Mouse (Mus musculus): ENCODE measurements at regions not wholly inside any gene's neighbourhood (a gene's known extent, or its start where the extent isn't known, plus 50 kb on each side); places are given as distances from the start of the nearest gene placed in this dataset.

DNA sequence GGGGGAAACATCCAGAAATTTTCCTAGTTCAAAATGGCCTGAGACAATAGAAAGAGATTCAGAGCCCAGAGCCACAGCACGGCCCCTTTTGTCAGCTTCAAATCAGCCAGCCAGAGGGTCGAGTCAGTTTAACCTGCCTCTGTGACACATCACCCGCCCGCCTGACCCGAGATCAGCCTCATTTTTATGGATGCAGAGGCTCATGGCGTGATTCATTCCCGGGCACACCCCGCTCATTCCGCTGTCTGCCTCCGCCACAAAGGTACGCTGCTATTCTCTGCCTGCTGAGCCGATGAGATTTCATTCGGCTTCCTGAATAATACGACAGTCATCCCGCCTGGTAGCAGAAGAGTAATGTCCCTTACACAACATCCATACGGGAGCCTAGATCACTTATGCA lies 132.9 kb upstream of the Pmfbp1 start:
- Histone ChIP-seq H3K36me3 (replicated peaks; ENCODE audit: control insufficient read depth, insufficient read depth, low read depth, low read length) (no peaks in the 10 kb centered on the region), H3K4me1 (ENCODE audit: control insufficient read depth, insufficient read depth, low read length) (peaks cover 5% of the 10 kb centered on the region; the same call in 1 of the 2 replicates), H3K4me2 (ENCODE audit: low read depth, low read length) (peak overlapping the region; percentile 36), H3K4me3 (ENCODE audit: low read depth, low read length) (0 out of 2 replicates have a peak overlapping the region, but pooled peaks have one; percentile 19), H3K9ac (replicated peaks; ENCODE audit: low read length) (peak overlapping the region; percentile 37), H3K9me3 (replicated peaks; ENCODE audit: control insufficient read depth, low read length) (no peaks in the 10 kb centered on the region), H3K27ac (replicated peaks; ENCODE audit: low read depth, low read length) (no peak overlapping the region), H3K27me3 (ENCODE audit: control insufficient read depth, insufficient read depth, low read length) (no peaks in the 10 kb centered on the region)
- ATAC-seq (replicated peaks; ENCODE audit: insufficient number of reproducible peaks, low FRiP score, low TSS enrichment, low read depth) (0 out of 2 replicates have a peak, but pooled peaks have one; percentile 58), DNase-seq (ENCODE audit: low spot score) (peak; percentile 53)
- WGBS, result 18% methylated on average over 16 of the region's 16 CpGs

DNA sequence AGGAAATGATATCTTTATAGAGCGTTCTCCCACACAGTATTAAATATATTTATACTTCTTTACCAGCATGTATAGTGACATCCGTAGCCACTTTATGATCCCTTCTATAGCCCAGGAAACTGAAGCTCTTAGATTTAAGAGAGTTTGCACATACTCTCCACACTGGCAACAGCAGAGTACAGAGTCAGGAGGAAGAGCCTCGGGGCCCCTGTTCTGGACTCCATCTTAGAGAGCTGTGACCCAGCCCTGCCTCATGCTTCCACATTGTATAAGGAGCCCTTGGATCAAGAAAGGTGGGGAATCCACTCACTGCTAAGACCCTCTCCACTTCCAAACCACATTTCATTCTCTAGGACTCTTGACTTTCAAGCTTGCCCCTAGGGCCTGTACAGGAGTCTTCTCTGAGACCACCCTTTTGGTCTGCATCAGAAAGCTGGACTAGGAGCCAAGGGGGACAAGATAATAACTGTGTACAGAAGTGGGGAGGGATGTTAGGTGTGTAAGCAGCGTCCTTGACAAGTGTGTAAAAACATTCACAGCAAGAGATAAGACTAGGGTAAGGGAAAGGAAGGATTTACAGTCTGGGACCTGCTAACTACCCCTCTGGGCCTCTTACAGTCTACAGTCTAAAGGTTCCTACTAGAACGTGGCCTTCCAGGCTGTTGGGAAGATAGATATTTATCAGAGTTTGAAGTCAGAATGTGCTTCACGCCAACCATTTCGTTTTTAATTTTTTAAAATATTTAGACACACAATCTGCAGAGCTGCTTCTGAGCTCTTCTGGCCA lies 132.1 kb upstream of the Pmfbp1 start:
- DNase-seq (ENCODE audit: low spot score) (no peak), ATAC-seq (replicated peaks; ENCODE audit: insufficient number of reproducible peaks, low FRiP score, low TSS enrichment, low read depth) (no peak)
- no peak overlapping the region for H3K27ac ChIP-seq (replicated peaks; ENCODE audit: low read depth, low read length)
- no peak overlapping the region for H3K9ac ChIP-seq (replicated peaks; ENCODE audit: low read length)
- no peak overlapping the region for H3K4me2 ChIP-seq (ENCODE audit: low read depth, low read length)
- H3K27me3 ChIP-seq (ENCODE audit: control insufficient read depth, insufficient read depth, low read length), result no peaks in the 10 kb centered on the region
- H3K9me3 ChIP-seq (replicated peaks; ENCODE audit: control insufficient read depth, low read length), result no peaks in the 10 kb centered on the region
- no peak overlapping the region for H3K4me3 ChIP-seq (ENCODE audit: low read depth, low read length)
- no peaks in the 10 kb centered on the region for H3K36me3 ChIP-seq (replicated peaks; ENCODE audit: control insufficient read depth, insufficient read depth, low read depth, low read length)
- peaks cover 5% of the 10 kb centered on the region; the same call in 1 of the 2 replicates for H3K4me1 ChIP-seq (ENCODE audit: control insufficient read depth, insufficient read depth, low read length)
- WGBS, result 83% methylated on average over 7 of the region's 7 CpGs

DNA sequence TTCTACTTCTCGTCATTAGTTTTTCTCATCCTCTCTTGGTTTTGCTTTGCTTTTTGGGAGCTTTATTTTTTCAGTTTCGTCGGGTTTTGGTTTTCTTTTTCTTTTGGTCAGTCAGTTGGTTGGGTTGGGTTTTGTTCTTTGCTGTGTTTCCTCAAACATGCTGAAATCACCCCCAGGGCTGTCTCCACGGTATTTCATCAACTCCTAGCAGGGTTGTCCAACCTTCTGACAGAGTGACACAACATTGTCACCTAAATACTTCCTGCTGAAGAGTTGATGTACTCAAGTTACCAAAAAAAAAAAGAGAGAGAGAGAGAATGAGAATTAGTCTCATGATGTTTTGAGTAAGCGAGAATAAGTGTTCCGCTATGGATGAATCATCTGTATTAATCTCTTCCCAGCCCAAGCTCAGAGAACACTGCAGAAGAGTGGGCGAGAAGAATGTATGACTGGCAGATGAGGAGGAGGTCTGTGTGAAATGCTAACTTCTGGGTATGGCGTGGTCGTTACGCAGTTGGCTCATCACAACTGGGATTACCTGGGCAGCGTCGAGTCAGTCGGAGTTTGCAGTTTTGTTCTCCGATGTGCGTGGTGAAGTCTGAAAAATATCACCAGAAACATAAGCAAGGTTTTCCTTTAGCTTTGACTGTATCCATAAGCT lies 130.5 kb upstream of the Pmfbp1 start:
- DNase-seq (ENCODE audit: low spot score) (no peak), ATAC-seq (replicated peaks; ENCODE audit: insufficient number of reproducible peaks, low FRiP score, low TSS enrichment, low read depth) (no peak)
- Histone ChIP-seq H3K27me3 (ENCODE audit: control insufficient read depth, insufficient read depth, low read length) (no peaks in the 10 kb centered on the region), H3K36me3 (replicated peaks; ENCODE audit: control insufficient read depth, insufficient read depth, low read depth, low read length) (no peaks in the 10 kb centered on the region), H3K4me1 (ENCODE audit: control insufficient read depth, insufficient read depth, low read length) (peaks cover 5% of the 10 kb centered on the region; the same call in 1 of the 2 replicates), H3K9me3 (replicated peaks; ENCODE audit: control insufficient read depth, low read length) (no peaks in the 10 kb centered on the region), H3K27ac (replicated peaks; ENCODE audit: low read depth, low read length) (no peak overlapping the region), H3K4me3 (ENCODE audit: low read depth, low read length) (no peak overlapping the region), H3K9ac (replicated peaks; ENCODE audit: low read length) (no peak overlapping the region), H3K4me2 (ENCODE audit: low read depth, low read length) (no peak overlapping the region)
- 89% methylated on average over 15 of the region's 15 CpGs for WGBS

DNA sequence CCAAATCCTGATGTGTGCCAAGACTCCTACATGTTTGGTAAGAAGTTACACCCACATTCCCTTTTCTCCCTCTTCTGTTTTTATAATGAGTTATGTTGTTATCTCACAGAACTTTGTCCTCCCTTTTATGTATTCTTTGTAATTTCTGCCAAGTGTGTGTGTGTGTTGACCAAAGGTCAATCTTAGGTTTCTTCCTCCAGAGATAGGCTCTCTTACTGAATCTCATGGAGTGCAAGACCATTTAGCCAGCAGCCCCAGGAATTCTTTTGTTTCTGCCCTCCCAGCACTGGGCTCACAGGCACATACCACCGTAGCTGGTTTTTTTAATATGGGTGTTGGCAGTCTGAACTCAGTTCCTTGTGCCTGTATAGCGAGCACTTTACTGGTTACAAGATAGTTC lies 119.8 kb upstream of the Pmfbp1 start:
- Histone ChIP-seq H3K9ac (replicated peaks; ENCODE audit: low read length) (no peak overlapping the region), H3K27me3 (ENCODE audit: control insufficient read depth, insufficient read depth, low read length) (no peaks in the 10 kb centered on the region), H3K4me3 (ENCODE audit: low read depth, low read length) (no peak overlapping the region), H3K36me3 (replicated peaks; ENCODE audit: control insufficient read depth, insufficient read depth, low read depth, low read length) (no peaks in the 10 kb centered on the region), H3K9me3 (replicated peaks; ENCODE audit: control insufficient read depth, low read length) (no peaks in the 10 kb centered on the region), H3K4me2 (ENCODE audit: low read depth, low read length) (no peak overlapping the region), H3K4me1 (ENCODE audit: control insufficient read depth, insufficient read depth, low read length) (no peaks in the 10 kb centered on the region), H3K27ac (replicated peaks; ENCODE audit: low read depth, low read length) (no peak overlapping the region)
- ATAC-seq (replicated peaks; ENCODE audit: insufficient number of reproducible peaks, low FRiP score, low TSS enrichment, low read depth), result no peak
- 78% methylated on average over 2 of the region's 2 CpGs for WGBS
- no peak for DNase-seq (ENCODE audit: low spot score)

DNA sequence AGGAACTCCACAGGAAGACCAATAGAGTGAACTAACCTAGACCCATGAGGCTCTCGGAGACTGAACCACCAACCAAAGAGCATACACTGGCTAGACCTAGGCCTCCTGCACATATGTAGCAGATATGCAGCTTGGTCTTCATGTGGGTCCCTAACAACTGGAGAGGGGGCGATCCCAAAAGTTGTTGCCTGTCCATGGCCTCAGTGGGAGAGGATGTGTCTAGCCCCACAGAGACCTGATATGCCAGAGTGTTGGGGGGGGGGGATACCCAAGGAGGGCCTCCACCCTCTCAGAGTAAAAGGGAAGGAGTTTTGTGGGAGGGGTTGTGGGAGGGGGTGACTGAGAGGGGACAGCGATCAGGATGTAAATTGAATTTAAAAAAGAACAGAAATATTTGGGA lies 108.9 kb upstream of the Pmfbp1 start:
- ATAC-seq (replicated peaks; ENCODE audit: insufficient number of reproducible peaks, low FRiP score, low TSS enrichment, low read depth) (no peak), DNase-seq (ENCODE audit: low spot score) (no peak)
- H3K4me1 ChIP-seq (ENCODE audit: control insufficient read depth, insufficient read depth, low read length), result no peaks in the 10 kb centered on the region
- no peaks in the 10 kb centered on the region for H3K36me3 ChIP-seq (replicated peaks; ENCODE audit: control insufficient read depth, insufficient read depth, low read depth, low read length)
- H3K27ac ChIP-seq (replicated peaks; ENCODE audit: low read depth, low read length), result no peak overlapping the region
- H3K9ac ChIP-seq (replicated peaks; ENCODE audit: low read length), result no peak overlapping the region
- no peaks in the 10 kb centered on the region for H3K27me3 ChIP-seq (ENCODE audit: control insufficient read depth, insufficient read depth, low read length)
- H3K4me2 ChIP-seq (ENCODE audit: low read depth, low read length), result no peak overlapping the region
- WGBS, result 86% methylated on average over 3 of the region's 3 CpGs
- no peaks in the 10 kb centered on the region for H3K9me3 ChIP-seq (replicated peaks; ENCODE audit: control insufficient read depth, low read length)
- H3K4me3 ChIP-seq (ENCODE audit: low read depth, low read length), result no peak overlapping the region

DNA sequence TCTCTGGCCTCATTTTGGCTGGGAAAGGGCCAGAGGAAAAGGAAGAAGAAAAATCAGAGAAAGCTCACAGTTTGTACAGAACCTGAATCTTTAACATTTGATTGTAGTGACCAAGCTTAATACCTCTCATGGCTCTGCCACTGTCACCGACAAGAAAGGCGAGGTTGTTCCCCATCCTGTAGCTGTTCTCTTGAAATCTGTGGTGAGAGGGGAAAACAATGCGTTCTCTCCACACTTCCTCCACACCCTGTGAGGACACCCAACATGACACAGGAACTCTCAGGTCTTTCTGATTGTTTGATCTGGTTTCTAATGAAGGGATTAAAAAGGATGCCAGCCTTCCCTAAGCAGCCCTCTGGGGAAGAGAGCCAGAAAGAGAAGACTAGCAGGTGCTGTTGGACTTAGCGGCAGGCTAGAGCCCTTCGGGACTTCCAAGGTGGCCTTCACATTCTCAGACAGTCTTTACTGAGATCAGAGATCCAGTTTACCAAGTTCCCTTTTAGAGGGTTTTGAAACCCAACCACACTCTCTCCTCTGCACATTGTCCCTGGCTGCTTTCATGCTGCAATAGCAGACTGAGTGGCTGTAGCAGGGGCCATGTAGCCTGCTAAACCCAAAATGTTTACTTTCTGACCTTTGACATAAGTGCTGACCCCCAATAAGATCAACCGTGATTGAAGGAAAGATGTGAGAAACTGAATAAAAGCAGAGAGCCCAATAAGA lies 98.5 kb upstream of the Pmfbp1 start:
- Histone ChIP-seq H3K9me3 (replicated peaks; ENCODE audit: control insufficient read depth, low read length) (no peaks in the 10 kb centered on the region), H3K36me3 (replicated peaks; ENCODE audit: control insufficient read depth, insufficient read depth, low read depth, low read length) (no peaks in the 10 kb centered on the region), H3K4me1 (ENCODE audit: control insufficient read depth, insufficient read depth, low read length) (no peaks in the 10 kb centered on the region), H3K4me3 (ENCODE audit: low read depth, low read length) (no peak overlapping the region), H3K27ac (replicated peaks; ENCODE audit: low read depth, low read length) (no peak overlapping the region), H3K27me3 (ENCODE audit: control insufficient read depth, insufficient read depth, low read length) (no peaks in the 10 kb centered on the region), H3K9ac (replicated peaks; ENCODE audit: low read length) (no peak overlapping the region), H3K4me2 (ENCODE audit: low read depth, low read length) (no peak overlapping the region)
- no peak for DNase-seq (ENCODE audit: low spot score)
- ATAC-seq (replicated peaks; ENCODE audit: insufficient number of reproducible peaks, low FRiP score, low TSS enrichment, low read depth), result no peak
- WGBS, result 79% methylated on average over 6 of the region's 6 CpGs

DNA sequence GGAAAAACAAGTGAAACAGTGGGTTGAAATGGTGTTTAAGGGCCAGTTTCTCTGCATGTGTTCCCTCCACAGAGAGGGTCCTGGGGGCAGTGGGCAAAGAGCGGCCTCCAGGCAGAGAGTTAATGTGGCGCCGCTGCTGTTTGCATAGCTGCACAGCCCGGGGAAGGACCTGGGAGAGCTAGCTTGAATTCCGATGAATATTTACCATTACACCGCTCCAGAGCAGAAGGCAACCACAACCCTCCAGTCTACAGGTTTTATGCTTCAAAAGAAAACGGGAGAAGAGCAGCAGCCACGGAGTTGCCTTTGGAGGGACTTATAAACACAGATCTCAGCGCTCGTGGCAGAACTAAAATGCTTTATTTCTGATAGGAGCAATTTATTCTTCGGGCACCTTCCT lies 94.2 kb upstream of the Pmfbp1 start:
- no peaks in the 10 kb centered on the region for H3K4me1 ChIP-seq (ENCODE audit: control insufficient read depth, insufficient read depth, low read length)
- WGBS, result 71% methylated on average over 11 of the region's 11 CpGs
- DNase-seq (ENCODE audit: low spot score), result no peak
- no peak overlapping the region for H3K4me3 ChIP-seq (ENCODE audit: low read depth, low read length)
- no peaks in the 10 kb centered on the region for H3K27me3 ChIP-seq (ENCODE audit: control insufficient read depth, insufficient read depth, low read length)
- H3K9me3 ChIP-seq (replicated peaks; ENCODE audit: control insufficient read depth, low read length), result no peaks in the 10 kb centered on the region
- no peak overlapping the region for H3K9ac ChIP-seq (replicated peaks; ENCODE audit: low read length)
- no peak for ATAC-seq (replicated peaks; ENCODE audit: insufficient number of reproducible peaks, low FRiP score, low TSS enrichment, low read depth)
- H3K4me2 ChIP-seq (ENCODE audit: low read depth, low read length), result no peak overlapping the region
- no peak overlapping the region for H3K27ac ChIP-seq (replicated peaks; ENCODE audit: low read depth, low read length)
- no peaks in the 10 kb centered on the region for H3K36me3 ChIP-seq (replicated peaks; ENCODE audit: control insufficient read depth, insufficient read depth, low read depth, low read length)

DNA sequence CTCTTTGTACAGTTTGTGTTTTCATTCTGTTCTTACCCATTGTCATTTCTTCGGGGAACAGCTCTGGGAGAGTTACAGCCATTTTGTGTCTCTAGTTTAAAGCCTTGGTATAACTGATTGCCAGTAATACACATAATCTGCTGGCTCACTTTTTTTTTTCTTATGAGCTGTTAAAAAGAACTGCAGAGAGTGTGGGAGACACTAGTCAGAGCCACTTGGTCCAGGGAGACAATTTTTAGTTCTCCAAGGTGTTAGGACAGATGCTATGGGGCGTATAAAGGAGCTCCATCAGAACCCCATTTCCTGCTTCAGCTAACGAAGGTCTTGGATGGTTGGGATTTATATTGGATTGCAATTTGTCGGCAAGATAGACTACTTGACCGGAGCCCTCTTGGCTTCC lies 93.6 kb upstream of the Pmfbp1 start:
- no peak overlapping the region for H3K4me2 ChIP-seq (ENCODE audit: low read depth, low read length)
- no peak overlapping the region for H3K4me3 ChIP-seq (ENCODE audit: low read depth, low read length)
- H3K27me3 ChIP-seq (ENCODE audit: control insufficient read depth, insufficient read depth, low read length), result no peaks in the 10 kb centered on the region
- H3K9ac ChIP-seq (replicated peaks; ENCODE audit: low read length), result no peak overlapping the region
- no peaks in the 10 kb centered on the region for H3K9me3 ChIP-seq (replicated peaks; ENCODE audit: control insufficient read depth, low read length)
- no peaks in the 10 kb centered on the region for H3K4me1 ChIP-seq (ENCODE audit: control insufficient read depth, insufficient read depth, low read length)
- 90% methylated on average over 5 of the region's 5 CpGs for WGBS
- DNase-seq (ENCODE audit: low spot score), result no peak
- no peak for ATAC-seq (replicated peaks; ENCODE audit: insufficient number of reproducible peaks, low FRiP score, low TSS enrichment, low read depth)
- H3K27ac ChIP-seq (replicated peaks; ENCODE audit: low read depth, low read length), result no peak overlapping the region
- H3K36me3 ChIP-seq (replicated peaks; ENCODE audit: control insufficient read depth, insufficient read depth, low read depth, low read length), result no peaks in the 10 kb centered on the region
